Mouse (Mus musculus): ENCODE results near the gene Loxl3.

GRCm38 (mm10) chr6:83074979-83075378, 41.0 kb downstream of the Loxl3 start:
- TF ChIP-seq CTCF (IDR thresholded peaks at IDR 0.05; ENCODE audit: borderline replicate concordance, extremely low read depth, insufficient read depth, insufficient read length) (no peak), POLR2A (IDR thresholded peaks at IDR 0.05; ENCODE audit: borderline replicate concordance, extremely low read depth, insufficient read depth, insufficient read length, poor library complexity, severe bottlenecking) (no peak)
